In genomic region chr13:60020175-60020487, GRCm38 (mm10) we compare ENCODE assay signal across 11 mouse cellular contexts.
DNase-seq lines count a peak whose midpoint lies in the region; ATAC-seq and TF ChIP-seq lines count a peak whose summit lies in the region.
"Had no signal": no experiment of that assay in that cellular context is flagged by ENCODE, and none has a peak within 500 bp of the region (broad histone marks: within the 10 kb centered on the region; RNA-seq: fewer than 3 reads in every experiment).

No protein-coding gene starts in this region.

- H3K4me2 ChIP-seq in heart, embryonic 14.5 days (ENCODE audit: low read length): no peak overlapping the region
- no peak overlapping the region for H3K4me2 ChIP-seq in lung, embryonic 14.5 days
- no peak overlapping the region for H3K4me2 ChIP-seq in hindbrain, embryonic 16.5 days (ENCODE audit: low read length)
- no peak overlapping the region for H3K4me2 ChIP-seq in stomach, embryonic 15.5 days
- H3K4me2 ChIP-seq: midbrain, embryonic 15.5 days; neural tube, embryonic 13.5 days had no signal

- H3K9me3 ChIP-seq in heart, embryonic 14.5 days (ENCODE audit: control insufficient read depth, low read length): no peaks in the 10 kb centered on the region
- no peaks in the 10 kb centered on the region for H3K9me3 ChIP-seq in lung, embryonic 14.5 days (ENCODE audit: low read depth, low read length)
- no peaks in the 10 kb centered on the region for H3K9me3 ChIP-seq in hindbrain, embryonic 16.5 days (ENCODE audit: control insufficient read depth, low read length)
- H3K9me3 ChIP-seq in stomach, embryonic 15.5 days: no peaks in the 10 kb centered on the region
- H3K9me3 ChIP-seq: midbrain, embryonic 15.5 days; neural tube, embryonic 13.5 days had no signal

- H3K4me3 ChIP-seq in heart, embryonic 14.5 days (ENCODE audit: control insufficient read depth in 1 of 2, insufficient read depth in 1 of 2, low read depth in 1 of 2, low read length in 2 of 2): no peak overlapping the region
- no peak overlapping the region for H3K4me3 ChIP-seq in lung, embryonic 14.5 days (ENCODE audit: low read depth, low read length)
- no peak overlapping the region for H3K4me3 ChIP-seq in hindbrain, embryonic 16.5 days (ENCODE audit: low read length)
- no peak overlapping the region for H3K4me3 ChIP-seq in stomach, embryonic 15.5 days (replicated peaks)
- H3K4me3 ChIP-seq: midbrain, embryonic 15.5 days; neural tube, embryonic 13.5 days had no signal

- ATAC-seq in heart, embryonic 14.5 days (ENCODE audit: insufficient number of reproducible peaks, insufficient read depth, low FRiP score, low read depth): no peak
- ATAC-seq in lung, embryonic 14.5 days (ENCODE audit: insufficient read depth): no peak
- no peak for ATAC-seq in hindbrain, embryonic 16.5 days
- no peak for ATAC-seq in stomach, embryonic 15.5 days (ENCODE audit: insufficient read depth, low FRiP score, low read depth)
- ATAC-seq: forebrain, embryonic 16.5 days; midbrain, embryonic 15.5 days had no signal

- peaks cover 10 to 14% of the 10 kb centered on the region in 2 experiments for H3K4me1 ChIP-seq in heart, embryonic 14.5 days (ENCODE audit: control insufficient read depth in 2 of 2, insufficient read depth in 2 of 2, low read length in 2 of 2)
- H3K4me1 ChIP-seq in lung, embryonic 14.5 days (ENCODE audit: insufficient read depth): 0 out of 2 replicates have a peak, but pooled peaks cover 6% of the 10 kb centered on the region
- H3K4me1 ChIP-seq in hindbrain, embryonic 16.5 days (ENCODE audit: control insufficient read depth, insufficient read depth, low read depth, low read length): peaks cover 9% of the 10 kb centered on the region
- H3K4me1 ChIP-seq in stomach, embryonic 15.5 days: peaks cover 8% of the 10 kb centered on the region

- 45% methylated on average over 5 of the region's 5 CpGs for WGBS in heart, embryonic 14.5 days
- WGBS in lung, embryonic 14.5 days: 29% methylated on average over 5 of the region's 5 CpGs
- WGBS in hindbrain, embryonic 16.5 days: 19% methylated on average over 5 of the region's 5 CpGs
- WGBS in stomach, embryonic 15.5 days: 29% methylated on average over 5 of the region's 5 CpGs

- H3K27ac ChIP-seq in heart, embryonic 14.5 days (replicated peaks in 1 of 2; ENCODE audit: control insufficient read depth in 1 of 2, insufficient read depth in 1 of 2, low read depth in 2 of 2, low read length in 2 of 2): peak overlapping the region; percentile 8 to 15
- H3K27ac ChIP-seq in lung, embryonic 14.5 days (ENCODE audit: low read depth): peak overlapping the region; percentile 58; the same call in 1 of the 2 replicates
- peak overlapping the region; percentile 29; the same call in 1 of the 2 replicates for H3K27ac ChIP-seq in hindbrain, embryonic 16.5 days (ENCODE audit: low read depth, low read length)
- peak overlapping the region; percentile 77 for H3K27ac ChIP-seq in stomach, embryonic 15.5 days
- H3K27ac ChIP-seq: midbrain, embryonic 15.5 days; neural tube, embryonic 13.5 days had no signal

- TF ChIP-seq CTCF in lung, embryonic 14.5 days (IDR thresholded peaks at IDR 0.05; ENCODE audit: low read depth): no peak

- no peaks in the 10 kb centered on the region for H3K36me3 ChIP-seq in heart, embryonic 14.5 days (ENCODE audit: control insufficient read depth, insufficient read depth, low read length)
- H3K36me3 ChIP-seq in lung, embryonic 14.5 days (ENCODE audit: insufficient read depth): no peaks in the 10 kb centered on the region
- no peaks in the 10 kb centered on the region for H3K36me3 ChIP-seq in hindbrain, embryonic 16.5 days (ENCODE audit: control insufficient read depth, insufficient read depth, low read length)
- no peaks in the 10 kb centered on the region for H3K36me3 ChIP-seq in stomach, embryonic 15.5 days
- H3K36me3 ChIP-seq: midbrain, embryonic 15.5 days; neural tube, embryonic 13.5 days had no signal

- no peak overlapping the region for H3K9ac ChIP-seq in heart, embryonic 14.5 days (ENCODE audit: low read length)
- H3K9ac ChIP-seq in lung, embryonic 14.5 days: no peak overlapping the region
- H3K9ac ChIP-seq in hindbrain, embryonic 16.5 days (ENCODE audit: low read depth, low read length): no peak overlapping the region
- H3K9ac ChIP-seq in stomach, embryonic 15.5 days: no peak overlapping the region
- H3K9ac ChIP-seq: midbrain, embryonic 15.5 days; neural tube, embryonic 13.5 days had no signal

- DNase-seq in heart, adult 18-20 months: no peak
- no peak for DNase-seq in lung, embryonic 14.5 days
- DNase-seq in lung, postnatal 36 days: no peak
- no peak for DNase-seq in left cerebral cortex, adult 11 months (ENCODE audit: low spot score)
- no peak for DNase-seq in thymus, postnatal 36 days

- H3K27me3 ChIP-seq in heart, embryonic 14.5 days (ENCODE audit: control insufficient read depth, insufficient read depth, low read length): no peaks in the 10 kb centered on the region
- no peaks in the 10 kb centered on the region for H3K27me3 ChIP-seq in lung, embryonic 14.5 days (ENCODE audit: insufficient read depth, low read length)
- H3K27me3 ChIP-seq in hindbrain, embryonic 16.5 days (replicated peaks; ENCODE audit: control insufficient read depth, insufficient read depth, low read length): no peaks in the 10 kb centered on the region
- H3K27me3 ChIP-seq in stomach, embryonic 15.5 days (replicated peaks): no peaks in the 10 kb centered on the region
- H3K27me3 ChIP-seq: midbrain, embryonic 15.5 days; neural tube, embryonic 13.5 days had no signal

Comparison
In these comparisons a context has a peak if more than half of its experiments do, and no peak if none do; other contexts are left out.
1. H3K27ac ChIP-seq: peak in every context shown above with its lines; median percentile 77 in stomach, embryonic 15.5 days; 58 in lung, embryonic 14.5 days; 29 in hindbrain, embryonic 16.5 days; 12 in heart, embryonic 14.5 days.